ENCODE assay signal across 8 mouse cellular contexts in genomic region chr11:78887102-78887971, GRCm38 (mm10). TPM values are rescaled to one million over a fixed set of nuclear protein-coding genes. Genes with fewer than 3 reads are reported as not detected.
DNase-seq lines count a peak whose midpoint lies in the region; ATAC-seq and TF ChIP-seq lines count a peak whose summit lies in the region.

No protein-coding gene starts in this region.

- no peak for TF ChIP-seq CTCF in Patski (IDR thresholded peaks at IDR 0.05)

- CTCF ChIA-PET in Patski (lab: Charles Lee), result interaction anchor here (0.9 to 1.3 kb wide), 4 partner anchors 15 to 36 kb away, joined by 3 to 6 read pairs (median 3); partner anchors contain the start of gene Nos2

- POLR2A ChIA-PET in Patski (lab: Charles Lee), result interaction anchor here (0.6 to 1.2 kb wide), 3 partner anchors 16 to 1387 kb away, joined by 3 to 4 read pairs (median 3); partner anchors contain the start of gene Nos2

- in situ Hi-C loops in Patski (cut with MboI; ENCODE audit: low pct_unique_long_range_greater_than_20kb), result no loop called here

- ATAC-seq in Patski, result peak; percentile 75
- peak; percentile 99 for ATAC-seq in frontal cortex, adult (ENCODE audit: low TSS enrichment)

- DNase-seq in Patski (ENCODE audit: low read depth, low spot score), result peak; percentile 96
- peak; percentile 59 for DNase-seq in cerebellum, adult 8-10 months
- peak; percentile 79 for DNase-seq in heart, postnatal 4 days
- DNase-seq in layer of hippocampus, adult 9-10 months (ENCODE audit: low spot score), result peak; percentile 83
- peak; percentile 80 for DNase-seq in lung, postnatal 14 days
- DNase-seq in ovary, postnatal 14 days (ENCODE audit: low spot score), result peak; percentile 60
- peak; percentile 18 for DNase-seq in urinary bladder, postnatal 10 days (ENCODE audit: low spot score)

- H3K27me3 ChIP-seq in Patski, result no peaks in the 10 kb centered on the region

RNA-seq across cellular contexts. Expression of gene Nos2, which starts 33.2 kb away (rescaled TPM):
- 0.26 TPM for polyA plus RNA-seq in Patski (2021)
- 1 to 10 TPM; 5.6 to 6.5 TPM for total RNA-seq in heart, postnatal 4 days (2021)

Comparison
In these comparisons a context has a peak if more than half of its experiments do, and no peak if none do; other contexts are left out.
1. Peak in every context shown above with its lines: DNase-seq and ATAC-seq.
2. DNase-seq: peak in every context shown above with its lines; median percentile 96 in Patski; 83 in layer of hippocampus, adult 9-10 months; 80 in lung, postnatal 14 days; 79 in heart, postnatal 4 days; 60 in ovary, postnatal 14 days; 59 in cerebellum, adult 8-10 months; 18 in urinary bladder, postnatal 10 days.